8 mouse cellular contexts compared by ENCODE assay signal in the genomic region with DNA sequence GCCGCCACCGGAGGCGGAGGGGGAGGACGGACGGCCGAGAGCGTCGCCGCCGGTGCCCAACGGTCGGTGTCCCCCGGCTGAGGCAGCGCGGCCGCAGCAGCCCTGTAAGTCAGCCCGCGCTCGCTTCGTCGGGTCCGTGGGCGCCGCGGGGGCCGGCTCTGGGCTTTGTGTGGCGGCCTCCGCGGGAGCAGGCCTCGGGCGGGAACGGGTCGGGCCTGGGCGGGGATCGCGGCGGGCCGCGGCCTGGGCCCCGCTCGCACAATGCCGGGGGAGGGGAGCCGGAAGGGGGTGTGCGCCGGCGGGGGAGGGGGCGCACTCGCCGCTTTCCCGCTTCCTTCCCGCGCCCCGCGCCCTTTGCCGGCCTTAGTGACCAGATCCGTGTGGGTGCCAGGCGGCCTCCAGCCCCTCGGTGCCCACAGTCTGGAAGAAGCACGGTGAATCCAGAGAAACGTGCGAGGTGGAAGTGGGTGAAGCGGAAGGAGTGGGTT. TPM values are rescaled to one million over a fixed set of nuclear protein-coding genes. Genes with fewer than 3 reads are reported as not detected.
DNase-seq lines count a peak whose midpoint lies in the region; ATAC-seq and TF ChIP-seq lines count a peak whose summit lies in the region.

No protein-coding gene starts in this region.

- TF ChIP-seq RAD21 in CH12.LX (IDR thresholded peaks at IDR 0.05; ENCODE audit: low read depth, low read length): no peak

- peaks cover 43% of the 10 kb centered on the region for H3K79me2 ChIP-seq in CH12.LX (replicated peaks; ENCODE audit: control insufficient read depth, extremely low read depth, insufficient read depth, poor library complexity, severe bottlenecking)

- dilution Hi-C loops in CH12.LX (cut with MboI; ENCODE audit: extremely low pct_ligation_motif_present, extremely low pct_unique_long_range_greater_than_20kb, low sequenced_read_pairs): no loop called here

- H3K9ac ChIP-seq in CH12.LX (ENCODE audit: insufficient read depth, low read depth): peak overlapping the region; percentile 89
- H3K9ac ChIP-seq in embryonic facial prominence, embryonic 13.5 days: peak overlapping the region; percentile 99
- peak overlapping the region; percentile 100 for H3K9ac ChIP-seq in heart, embryonic 15.5 days

- peaks cover 0 to 4% of the 10 kb centered on the region in 2 experiments for H3K36me3 ChIP-seq in CH12.LX (replicated peaks in 1 of 2; ENCODE audit: control insufficient read depth in 1 of 2, insufficient read depth in 1 of 2, low read length in 1 of 2)
- H3K36me3 ChIP-seq in embryonic facial prominence, embryonic 13.5 days: no peaks in the 10 kb centered on the region
- H3K36me3 ChIP-seq in heart, embryonic 15.5 days: no peaks in the 10 kb centered on the region

- H3K4me3 ChIP-seq in CH12.LX (replicated peaks in 1 of 3; ENCODE audit: low read depth in 2 of 3, low read length in 2 of 3, poor library complexity in 1 of 3): peak overlapping the region; percentile 83 to 95 (median 85)
- H3K4me3 ChIP-seq in embryonic facial prominence, embryonic 13.5 days: peak overlapping the region; percentile 83
- H3K4me3 ChIP-seq in heart, embryonic 15.5 days: peak overlapping the region; percentile 97

- H3K27me3 ChIP-seq in CH12.LX (replicated peaks): no peaks in the 10 kb centered on the region
- no peaks in the 10 kb centered on the region for H3K27me3 ChIP-seq in embryonic facial prominence, embryonic 13.5 days
- no peaks in the 10 kb centered on the region for H3K27me3 ChIP-seq in heart, embryonic 15.5 days

- no peak for TF ChIP-seq EP300 in CH12.LX (IDR thresholded peaks at IDR 0.05; ENCODE audit: low read length)

- WGBS in embryonic facial prominence, embryonic 13.5 days: under 1% methylated on average over 24 of the region's 62 CpGs
- WGBS in heart, embryonic 15.5 days: 0% methylated on average over 37 of the region's 62 CpGs

- H3K4me1 ChIP-seq in CH12.LX (ENCODE audit: control insufficient read depth in 1 of 2, insufficient read depth in 2 of 2): peaks cover 0 to 31% of the 10 kb centered on the region in 2 experiments; a peak in 3 of 4 replicates
- H3K4me1 ChIP-seq in embryonic facial prominence, embryonic 13.5 days: peaks cover 14% of the 10 kb centered on the region
- H3K4me1 ChIP-seq in heart, embryonic 15.5 days (replicated peaks): peaks cover 27% of the 10 kb centered on the region

- no peak overlapping the region for H3K4me2 ChIP-seq in CH12.LX (ENCODE audit: insufficient read depth, low read depth, poor library complexity, severe bottlenecking)
- peak overlapping the region; percentile 69 for H3K4me2 ChIP-seq in embryonic facial prominence, embryonic 13.5 days
- peak overlapping the region; percentile 63 for H3K4me2 ChIP-seq in heart, embryonic 15.5 days

- in situ Hi-C loops in CH12.LX (cut with MboI; ENCODE audit: low pct_ligation_motif_present, low pct_unique_long_range_greater_than_20kb, low sequenced_read_pairs): no loop called here

- H3K9me3 ChIP-seq in CH12.LX (replicated peaks; ENCODE audit: low read length): no peaks in the 10 kb centered on the region
- peaks cover 5% of the 10 kb centered on the region; the same call in 1 of the 2 replicates for H3K9me3 ChIP-seq in embryonic facial prominence, embryonic 13.5 days
- H3K9me3 ChIP-seq in heart, embryonic 15.5 days (replicated peaks): no peaks in the 10 kb centered on the region

- no peak for TF ChIP-seq CTCF in CH12.LX (conservative IDR thresholded peaks at IDR 0.05 in 1 of 2, IDR thresholded peaks at IDR 0.05 in 1 of 2; ENCODE audit: low read depth in 2 of 2, low read length in 2 of 2)

- DNase-seq in CH12.LX (ENCODE audit: extremely low read depth): peak; percentile 39
- peak; percentile 33 for DNase-seq in layer of hippocampus, adult 9-11 months
- DNase-seq in lung, postnatal 25 days (ENCODE audit: low spot score): peak; percentile 35
- peak; percentile 37 for DNase-seq in retina, postnatal 7 days (ENCODE audit: low read depth, low spot score)
- peak; percentile 47 for DNase-seq in urinary bladder, postnatal 14 days (ENCODE audit: low spot score)

- ATAC-seq in activated CD4-positive, CD25-positive, alpha-beta regulatory T cell, adult 4 months: peak; percentile 35
- peak; percentile 72 for ATAC-seq in embryonic facial prominence, embryonic 13.5 days (ENCODE audit: insufficient number of reproducible peaks, insufficient read depth, low FRiP score, low TSS enrichment, low read depth)
- ATAC-seq in heart, embryonic 15.5 days (replicated peaks; ENCODE audit: insufficient number of reproducible peaks, insufficient read depth, low FRiP score, low read depth): peak; percentile 78

- peak overlapping the region; percentile 75 for H3K27ac ChIP-seq in CH12.LX (ENCODE audit: insufficient read depth, low read depth)
- H3K27ac ChIP-seq in embryonic facial prominence, embryonic 13.5 days: peak overlapping the region; percentile 97
- H3K27ac ChIP-seq in heart, embryonic 15.5 days: peak overlapping the region; percentile 97

- TF ChIP-seq POLR2A in CH12.LX (IDR thresholded peaks at IDR 0.05; ENCODE audit: low read depth, low read length): peak; percentile 45; the same call in 1 of the 2 replicates

TF ChIP-seq in CH12.LX, 34 proteins besides CTCF, POLR2A, EP300 and RAD21:
- TF ChIP-seq TCF12 (IDR thresholded peaks at IDR 0.05; ENCODE audit: low read depth, low read length): peak; percentile 27; the same call in 1 of the 2 replicates
- peak; percentile 18; the same call in 1 of the 2 replicates for TF ChIP-seq SIN3A (IDR thresholded peaks at IDR 0.05; ENCODE audit: low read length)
- TF ChIP-seq MAFK (IDR thresholded peaks at IDR 0.05; ENCODE audit: insufficient replicate concordance, low read length): no peak
- no peak for TF ChIP-seq JUND (conservative IDR thresholded peaks at IDR 0.05; ENCODE audit: low read depth, low read length)
- 0 out of 2 replicates have a peak, but pooled peaks have one; percentile 26 for TF ChIP-seq ELF1 (IDR thresholded peaks at IDR 0.05; ENCODE audit: low read depth, low read length)
- no peak for TF ChIP-seq USF2 (conservative IDR thresholded peaks at IDR 0.05; ENCODE audit: low read depth, low read length)
- TF ChIP-seq CHD2 (IDR thresholded peaks at IDR 0.05; ENCODE audit: low read length): peak; percentile 64; the same call in 1 of the 2 replicates
- TF ChIP-seq GABPA (IDR thresholded peaks at IDR 0.05; ENCODE audit: insufficient replicate concordance, low read depth, low read length): no peak
- TF ChIP-seq RCOR1 (conservative IDR thresholded peaks at IDR 0.05; ENCODE audit: low read depth, low read length): no peak
- 0 out of 2 replicates have a peak, but pooled peaks have one; percentile 7 for TF ChIP-seq ZMIZ1 (IDR thresholded peaks at IDR 0.05; ENCODE audit: low read depth, low read length)
- no peak for TF ChIP-seq CHD1 (IDR thresholded peaks at IDR 0.05; ENCODE audit: low read depth, low read length)
- TF ChIP-seq ZKSCAN1 (IDR thresholded peaks at IDR 0.05; ENCODE audit: borderline replicate concordance, low read depth, low read length): no peak
- no peak for TF ChIP-seq POLR2AphosphoS2 (IDR thresholded peaks at IDR 0.05; ENCODE audit: low read depth, low read length)
- TF ChIP-seq BHLHE40 (IDR thresholded peaks at IDR 0.05; ENCODE audit: low read depth, low read length): peak; percentile 16; the same call in 1 of the 2 replicates
- peak; percentile 41; the same call in 1 of the 2 replicates for TF ChIP-seq HCFC1 (IDR thresholded peaks at IDR 0.05; ENCODE audit: low read depth, low read length)
- no peak for TF ChIP-seq KAT2A (IDR thresholded peaks at IDR 0.05; ENCODE audit: insufficient replicate concordance, low read length)
- TF ChIP-seq USF1 (IDR thresholded peaks at IDR 0.05; ENCODE audit: low read depth, low read length): no peak
- peak; percentile 80 for TF ChIP-seq UBTF (IDR thresholded peaks at IDR 0.05; ENCODE audit: low read depth, low read length)
- no peak for TF ChIP-seq MAZ (IDR thresholded peaks at IDR 0.05; ENCODE audit: low read depth, low read length)
- TF ChIP-seq MYC (IDR thresholded peaks at IDR 0.05; ENCODE audit: low read depth, low read length): no peak
- no peak; the same call in 1 of the 2 replicates for TF ChIP-seq MXI1 (IDR thresholded peaks at IDR 0.05; ENCODE audit: low read depth, low read length)
- TF ChIP-seq ZC3H11A (IDR thresholded peaks at IDR 0.05; ENCODE audit: low read depth, low read length): no peak
- 0 out of 2 replicates have a peak, but pooled peaks have one; percentile 8 for TF ChIP-seq NRF1 (IDR thresholded peaks at IDR 0.05; ENCODE audit: low read depth, low read length)
- no peak for TF ChIP-seq IRF4 (IDR thresholded peaks at IDR 0.05; ENCODE audit: low read depth, low read length)
TF ChIP-seq in CH12.LX: peak in this region for 9.

RNA-seq across cellular contexts. Expression of gene Pum2, which starts 0.5 kb away (rescaled TPM):
- total RNA-seq in CH12.LX (2012; rRNA removed) (52.9 and 61.0 TPM in 2 replicates), CH12.LX (2014; rRNA removed) (90.2 and 97.5 TPM in 2 replicates)
- polyA plus RNA-seq in CH12.LX (2012; ENCODE audit: insufficient read length, low read depth): 62.7 and 75.4 TPM in 2 replicates
- 10 to 100 TPM; 55.7 to 63.1 TPM for polyA plus RNA-seq in activated CD4-positive, CD25-positive, alpha-beta regulatory T cell, adult 4 months (2017; shearing (Covaris generic))
- polyA plus RNA-seq in embryonic facial prominence, embryonic 13.5 days (2015; fragmentation: Nextera tagmentation; extraction: Ambion mirVana): 50.2 and 53.6 TPM in 2 replicates
- polyA plus RNA-seq in heart, embryonic 15.5 days (2015; fragmentation: Nextera tagmentation; extraction: Ambion mirVana): 24.4 and 25.4 TPM in 2 replicates

Comparison
In these comparisons a context has a peak if more than half of its experiments do, and no peak if none do; other contexts are left out.
1. Peak in every context shown above with its lines: DNase-seq, ATAC-seq, H3K4me3 ChIP-seq and H3K27ac ChIP-seq.